Mouse (Mus musculus): ENCODE results near the gene Slc36a4.

GRCm38 (mm10) chr9:15741428-15741827 lies 31.9 kb downstream of the Slc36a4 start:
- TF ChIP-seq CTCF (IDR thresholded peaks at IDR 0.05), result no peak
- TF ChIP-seq EP300 (IDR thresholded peaks at IDR 0.05), result no peak

Data from lung, postnatal 0 days (tissue).